22 mouse cellular contexts compared by ENCODE assay signal in the genomic region with DNA sequence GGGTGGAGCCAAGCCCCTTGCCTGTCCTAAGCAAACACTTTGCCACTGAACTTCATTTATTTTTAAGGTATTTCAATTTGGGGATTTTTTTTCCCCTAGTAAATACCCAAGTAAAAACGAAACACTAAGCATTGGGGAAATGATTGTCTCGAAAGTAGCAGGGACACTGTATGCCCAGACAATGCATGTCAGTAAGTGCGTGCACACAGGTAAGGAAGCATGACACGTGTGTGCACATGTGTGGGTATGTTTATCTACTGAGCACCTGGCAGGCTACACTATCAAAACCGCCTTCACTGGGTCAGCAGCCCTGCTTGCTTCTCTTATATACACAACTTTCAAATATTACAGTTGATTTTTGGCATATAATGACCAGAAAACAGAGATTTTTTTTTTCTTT. TPM values are rescaled to one million over a fixed set of nuclear protein-coding genes. Genes with fewer than 3 reads are reported as not detected.
DNase-seq lines count a peak whose midpoint lies in the region; ATAC-seq and TF ChIP-seq lines count a peak whose summit lies in the region.
"Had no signal": no experiment of that assay in that cellular context is flagged by ENCODE, and none has a peak within 500 bp of the region (broad histone marks: within the 10 kb centered on the region; RNA-seq: fewer than 3 reads in every experiment).

No protein-coding gene starts in this region.

- no peaks in the 10 kb centered on the region for H3K79me2 ChIP-seq in CH12.LX (replicated peaks; ENCODE audit: control insufficient read depth, extremely low read depth, insufficient read depth, poor library complexity, severe bottlenecking)

- no peak overlapping the region for H3K4me3 ChIP-seq in heart, embryonic 12.5 days
- no peak overlapping the region for H3K4me3 ChIP-seq in CH12.LX (replicated peaks in 1 of 3; ENCODE audit: low read depth in 2 of 3, low read length in 2 of 3, poor library complexity in 1 of 3)

- H3K27ac ChIP-seq in heart, embryonic 12.5 days (ENCODE audit: poor library complexity, severe bottlenecking): no peak overlapping the region
- no peak overlapping the region for H3K27ac ChIP-seq in CH12.LX (ENCODE audit: insufficient read depth, low read depth)

- peaks cover 21% of the 10 kb centered on the region for H3K36me3 ChIP-seq in heart, embryonic 12.5 days
- H3K36me3 ChIP-seq in CH12.LX (replicated peaks in 1 of 2; ENCODE audit: control insufficient read depth in 1 of 2, insufficient read depth in 1 of 2, low read length in 1 of 2): peaks cover 0 to 11% of the 10 kb centered on the region in 2 experiments
- H3K36me3 ChIP-seq: G1E had no signal

- TF ChIP-seq EP300 in CH12.LX (IDR thresholded peaks at IDR 0.05; ENCODE audit: low read length): no peak

- peak; percentile 44 for DNase-seq in heart, adult 11 months
- DNase-seq in A20 (ENCODE audit: low read depth, low spot score) (peak; percentile 61), CH12.LX (ENCODE audit: extremely low read depth) (no peak)
- DNase-seq in left cerebral cortex, postnatal 10 days (ENCODE audit: extremely low spot score in 1 of 2, low spot score in 2 of 2): no peak
- DNase-seq in embryo, embryonic 9.5 days (ENCODE audit: extremely low spot score): no peak
- DNase-seq: adrenal gland, adult 2 months; adrenal gland, adult 8-10 months; adrenal gland, postnatal 10 days; adrenal gland, postnatal 14 days; adrenal gland, postnatal 25 days; adrenal gland, postnatal 36 days; B cell, adult 2 months; cerebellum, adult 11 months; cerebellum, adult 11-12 months; cerebellum, adult 18-20 months; cerebellum, adult 2 months; cerebellum, adult 8-10 months had no signal

- no peak for TF ChIP-seq POLR2A in CH12.LX (IDR thresholded peaks at IDR 0.05; ENCODE audit: low read depth, low read length)

- H3K4me1 ChIP-seq in heart, embryonic 12.5 days (replicated peaks): peaks cover 3% of the 10 kb centered on the region; the same call in 1 of the 2 replicates
- H3K4me1 ChIP-seq in CH12.LX (ENCODE audit: control insufficient read depth in 1 of 2, insufficient read depth in 2 of 2): peaks cover 12 to 28% of the 10 kb centered on the region in 2 experiments

- dilution Hi-C loops in CH12.LX (cut with MboI; ENCODE audit: extremely low pct_ligation_motif_present, extremely low pct_unique_long_range_greater_than_20kb, low sequenced_read_pairs): no loop called here

- H3K27me3 ChIP-seq in heart, embryonic 12.5 days (replicated peaks): no peaks in the 10 kb centered on the region
- H3K27me3 ChIP-seq in CH12.LX (replicated peaks): no peaks in the 10 kb centered on the region
- H3K27me3 ChIP-seq: Patski had no signal

- no peak overlapping the region for H3K4me2 ChIP-seq in heart, embryonic 12.5 days
- H3K4me2 ChIP-seq in CH12.LX (ENCODE audit: insufficient read depth, low read depth, poor library complexity, severe bottlenecking): no peak overlapping the region

- 91% methylated on average over 5 of the region's 5 CpGs for WGBS in heart, embryonic 12.5 days

- intact Hi-C loops in left cerebral cortex, postnatal 10 days (cut with DNase I): no loop called here

- TF ChIP-seq RAD21 in CH12.LX (IDR thresholded peaks at IDR 0.05; ENCODE audit: low read depth, low read length): no peak

- no peaks in the 10 kb centered on the region for H3K9me3 ChIP-seq in heart, embryonic 12.5 days (replicated peaks)
- no peaks in the 10 kb centered on the region for H3K9me3 ChIP-seq in CH12.LX (replicated peaks; ENCODE audit: low read length)

- in situ Hi-C loops in CH12.LX (cut with MboI; ENCODE audit: low pct_ligation_motif_present, low pct_unique_long_range_greater_than_20kb, low sequenced_read_pairs): no loop called here

- TF ChIP-seq CTCF in CH12.LX (conservative IDR thresholded peaks at IDR 0.05 in 1 of 2, IDR thresholded peaks at IDR 0.05 in 1 of 2; ENCODE audit: low read depth in 2 of 2, low read length in 2 of 2): no peak

- H3K9ac ChIP-seq in heart, embryonic 12.5 days: no peak overlapping the region
- H3K9ac ChIP-seq in CH12.LX (ENCODE audit: insufficient read depth, low read depth): no peak overlapping the region

- ATAC-seq in heart, embryonic 12.5 days (ENCODE audit: insufficient number of reproducible peaks, low FRiP score): no peak
- ATAC-seq: activated CD4-positive, CD25-positive, alpha-beta regulatory T cell, adult 4 months; CD4-positive, CD25-positive, alpha-beta regulatory T cell, adult 4 months; Patski had no signal

TF ChIP-seq in CH12.LX, 34 proteins besides CTCF, POLR2A, EP300 and RAD21:
- TF ChIP-seq USF1 (IDR thresholded peaks at IDR 0.05; ENCODE audit: low read depth, low read length): no peak
- TF ChIP-seq BHLHE40 (IDR thresholded peaks at IDR 0.05; ENCODE audit: low read depth, low read length): peak; percentile 71

RNA-seq across cellular contexts. Expression of a gene that starts 31.8 kb away (rescaled TPM):
- polyA plus RNA-seq in heart, embryonic 12.5 days (2016; fragmentation: Nextera tagmentation; extraction: Ambion mirVana): 20.0 and 20.7 TPM in 2 replicates
- total RNA-seq in CH12.LX (2012; rRNA removed) (10.9 and 11.7 TPM in 2 replicates), CH12.LX (2014; rRNA removed) (17.5 and 20.1 TPM in 2 replicates)
- 12.0 and 14.3 TPM in 2 replicates for polyA plus RNA-seq in CH12.LX (2012; ENCODE audit: insufficient read length, low read depth)
- 100 to 1,000 TPM; 156 to 162 TPM for total RNA-seq in left cerebral cortex, postnatal 10 days (2021)

Comparison
In these comparisons a context has a peak if more than half of its experiments do, and no peak if none do; other contexts are left out.
1. DNase-seq: peak in heart, adult 11 months (single experiment) and A20 (single experiment); none in CH12.LX (single experiment), left cerebral cortex, postnatal 10 days (0 of 2) and embryo, embryonic 9.5 days (single experiment).
2. RNA of a gene that starts 31.8 kb away (total RNA-seq): 156 to 162 TPM in left cerebral cortex, postnatal 10 days; 10.9 to 20.1 TPM in CH12.LX; every median in the first group is over 4 times any median in the second.